Mouse (Mus musculus): ENCODE results near the gene Hmbs.
"Not testable (repeated sequence)": the region's sequence is repeated elsewhere in the genome, so short reads cannot be mapped to it uniquely, and the experiment has no call there.

Gene Hmbs

GRCm38 (mm10) chr9:44343290-44343689 is 738 bp downstream of the Hmbs start:
- DNase-seq (ENCODE audit: low spot score), result no peak

- DNase-seq (ENCODE audit: low spot score), result no peak
Measured at GRCm38 (mm10) chr9:44342605-44343004, 1.4 kb downstream of the Hmbs start.

GRCm38 (mm10) chr9:44342173-44342572 is 1.9 kb downstream of the Hmbs start:
- DNase-seq (ENCODE audit: low spot score), result no peak

- DNase-seq (ENCODE audit: low spot score), result no peak
Measured at GRCm38 (mm10) chr9:44341487-44341886, 2.5 kb downstream of the Hmbs start.

GRCm38 (mm10) chr9:44338574-44338973 is 5.5 kb downstream of the Hmbs start:
- peak; percentile 21 for DNase-seq (ENCODE audit: low spot score)

GRCm38 (mm10) chr9:44337436-44338169 is 6.4 kb downstream of the Hmbs start:
- no peak for DNase-seq (ENCODE audit: low spot score)

- DNase-seq (ENCODE audit: low spot score), result peak; percentile 3
Measured at GRCm38 (mm10) chr9:44336964-44337363, 7.1 kb downstream of the Hmbs start.

GRCm38 (mm10) chr9:44336513-44336912 is 7.5 kb downstream of the Hmbs start:
- peak; percentile 12 for DNase-seq (ENCODE audit: low spot score)

- no peak for DNase-seq (ENCODE audit: low spot score)
Measured at GRCm38 (mm10) chr9:44336093-44336406, 8.0 kb downstream of the Hmbs start.

- peak; percentile 58 for DNase-seq (ENCODE audit: low spot score)
Measured at GRCm38 (mm10) chr9:44335331-44336092, 8.5 kb downstream of the Hmbs start.

- peak; percentile 100 for DNase-seq (ENCODE audit: low spot score)
Measured at GRCm38 (mm10) chr9:44334396-44335330, 9.4 kb downstream of the Hmbs start, which contains the start of gene H2afx. Gene H2afx (plus strand): TSS chr9:44334694.

GRCm38 (mm10) chr9:44332918-44333638 is 10.9 kb downstream of the Hmbs start:
- DNase-seq (ENCODE audit: low spot score), result no peak

GRCm38 (mm10) chr9:44330736-44331135 is 13.3 kb downstream of the Hmbs start:
- no peak for DNase-seq (ENCODE audit: low spot score)

- DNase-seq (ENCODE audit: low spot score), result no peak
Measured at GRCm38 (mm10) chr9:44327926-44328325, 16.1 kb downstream of the Hmbs start.

GRCm38 (mm10) chr9:44327064-44327711 is 16.8 kb downstream of the Hmbs start:
- DNase-seq (ENCODE audit: low spot score), result peak; percentile 81

GRCm38 (mm10) chr9:44326371-44327063 is 17.5 kb downstream of the Hmbs start:
- peak; percentile 90 for DNase-seq (ENCODE audit: low spot score)

GRCm38 (mm10) chr9:44325768-44326370 is 18.2 kb downstream of the Hmbs start, which contains the start of gene Dpagt1:
Gene Dpagt1 (plus strand): TSS chr9:44326019.
- no peak for DNase-seq (ENCODE audit: low spot score)

GRCm38 (mm10) chr9:44325032-44325767 is 18.8 kb downstream of the Hmbs start:
- DNase-seq (ENCODE audit: low spot score), result not testable (repeated sequence)

GRCm38 (mm10) chr9:44324147-44324546 is 19.9 kb downstream of the Hmbs start:
- DNase-seq (ENCODE audit: low spot score), result no peak
